Mouse (Mus musculus) ES-Bruce4 (cell line): ENCODE data around the gene Invs. TPM values are rescaled to one million over a fixed set of nuclear protein-coding genes. Genes with fewer than 3 reads are reported as not detected.
A peak's percentile ranks its signal among the peaks of the same experiment; 100 is the strongest.

Experiments
- H3K27ac ChIP-seq: 2 replicates; pipeline ENCODE4 v1.5.1; 2012; ENCODE audit warnings: low read length, inconsistent platforms; ENCODE audit not compliant: insufficient read depth
- H3K27me3 ChIP-seq: 2 replicates; pipeline ENCODE4 v1.6.1; 2012; ENCODE audit warnings: mild to moderate bottlenecking, low read length, inconsistent platforms; ENCODE audit not compliant: control insufficient read depth, poor library complexity, insufficient read depth, severe bottlenecking
- H3K36me3 ChIP-seq: 2 replicates; pipeline ENCODE4 v1.6.1; 2012; ENCODE audit warnings: inconsistent platforms, mild to moderate bottlenecking, low read length, moderate library complexity; ENCODE audit not compliant: control insufficient read depth, poor library complexity, insufficient read depth, severe bottlenecking
- H3K4me1 ChIP-seq: one replicate; pipeline ENCODE4 v1.8.1; 2011; ENCODE audit warnings: low read length; ENCODE audit not compliant: control insufficient read depth, insufficient read depth
- H3K4me3 ChIP-seq: 2 replicates; pipeline ENCODE4 v1.5.1; 2011; ENCODE audit warnings: low read depth, mild to moderate bottlenecking, low read length
- H3K9ac ChIP-seq: 2 replicates; pipeline ENCODE4 v1.6.1; 2012; ENCODE audit warnings: low read depth, mild to moderate bottlenecking, inconsistent platforms; ENCODE audit not compliant: poor library complexity, severe bottlenecking
- H3K9me3 ChIP-seq: replicated peaks from 2 replicates; pipeline ENCODE4 v1.6.1; 2012; ENCODE audit warnings: mild to moderate bottlenecking, low read length, inconsistent platforms; ENCODE audit not compliant: control insufficient read depth, poor library complexity, insufficient read depth, severe bottlenecking
- CTCF ChIP-seq: IDR thresholded peaks from one replicate; pipeline ENCODE4 v1.8.1; 2011; ENCODE audit warnings: low read depth, low read length
- EP300 ChIP-seq: IDR thresholded peaks from 2 replicates; pipeline ENCODE4 v1.6.1; 2011; ENCODE audit warnings: low read depth, low read length; ENCODE audit not compliant: insufficient read depth
- POLR2A ChIP-seq: IDR thresholded peaks from one replicate; pipeline ENCODE4 v1.8.1; 2011; ENCODE audit warnings: low read length; ENCODE audit not compliant: insufficient read depth
- polyA plus RNA-seq: library from polyadenylated mRNA; stranded (reverse); fragments of >200 nt; gene quantifications from 2 replicates; pipeline ENCODE4 v1.2.4, GENCODE M21; 2011; ENCODE audit warnings: low read depth; ENCODE audit not compliant: missing spikeins, insufficient read depth, insufficient read length

The Invs gene
- polyA plus RNA-seq, 1 experiment: 2.5 TPM

DNA sequence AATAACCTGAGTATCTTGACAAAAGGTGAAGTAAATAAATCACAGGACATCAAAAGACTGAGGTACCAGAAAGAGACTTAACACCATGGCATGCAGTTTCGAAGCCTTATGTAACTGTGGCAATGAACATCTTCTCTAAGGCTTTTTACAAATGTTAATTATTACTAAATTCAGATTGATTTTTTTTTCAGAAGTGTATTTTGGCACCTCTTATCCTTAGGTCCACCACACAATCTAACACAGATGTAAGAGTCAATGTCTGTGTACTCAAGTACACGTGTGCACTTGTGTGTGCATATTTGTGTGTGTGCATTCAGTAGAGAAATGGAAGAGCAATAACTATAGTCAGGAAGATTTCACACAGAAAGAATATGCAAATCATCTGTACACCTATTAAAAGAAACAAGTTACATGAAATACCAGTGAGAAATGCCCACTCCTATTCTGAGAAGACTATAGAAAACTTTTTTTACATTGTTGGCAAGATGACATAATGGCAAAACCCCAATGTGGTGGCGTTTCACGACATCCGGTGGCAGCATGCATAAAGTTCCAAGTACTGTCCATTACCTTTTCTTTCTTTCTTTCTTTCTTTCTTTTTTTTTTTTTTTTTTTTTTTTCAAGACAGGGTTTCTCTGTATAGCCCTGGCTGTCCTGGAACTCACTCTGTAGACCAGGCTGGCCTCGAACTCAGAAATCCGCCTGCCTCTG, 6.3 kb upstream of the Invs start:
- Histone ChIP-seq H3K9ac (no peak overlapping the region), H3K9me3 (no peaks in the 10 kb centered on the region)
- TF ChIP-seq POLR2A: no peak
- TF ChIP-seq EP300: no peak
- TF ChIP-seq CTCF: no peak

DNA sequence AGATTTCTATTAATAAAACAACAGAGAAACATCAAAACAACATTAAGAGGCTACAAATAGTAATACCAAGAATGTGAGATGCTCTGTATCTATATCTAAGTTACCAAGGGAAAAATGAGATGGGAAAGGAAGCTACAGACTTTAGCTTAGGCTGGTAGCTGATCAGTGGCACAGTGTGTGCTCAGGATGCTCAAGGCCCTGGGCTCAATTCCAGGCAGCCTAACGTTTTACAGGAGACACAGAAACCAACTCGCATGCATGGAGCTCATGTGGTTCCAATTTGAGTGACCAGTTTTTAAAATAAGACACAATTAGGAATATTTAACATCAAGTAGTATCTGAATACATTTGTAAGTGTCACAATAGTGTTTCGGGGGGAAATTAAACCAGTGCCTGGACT, 3.8 kb upstream of the Invs start:
- no peaks in the 10 kb centered on the region for H3K9me3 ChIP-seq
- no peaks in the 10 kb centered on the region for H3K27me3 ChIP-seq
- H3K4me3 ChIP-seq: no peak overlapping the region

More for the DNA sequence above, 6.3 kb upstream of the Invs start:
- Histone ChIP-seq H3K4me3 (no peak overlapping the region), H3K27ac (no peak overlapping the region), H3K4me1 (no peaks in the 10 kb centered on the region), H3K27me3 (no peaks in the 10 kb centered on the region; the same call in 1 of the 2 replicates), H3K36me3 (no peaks in the 10 kb centered on the region)

DNA sequence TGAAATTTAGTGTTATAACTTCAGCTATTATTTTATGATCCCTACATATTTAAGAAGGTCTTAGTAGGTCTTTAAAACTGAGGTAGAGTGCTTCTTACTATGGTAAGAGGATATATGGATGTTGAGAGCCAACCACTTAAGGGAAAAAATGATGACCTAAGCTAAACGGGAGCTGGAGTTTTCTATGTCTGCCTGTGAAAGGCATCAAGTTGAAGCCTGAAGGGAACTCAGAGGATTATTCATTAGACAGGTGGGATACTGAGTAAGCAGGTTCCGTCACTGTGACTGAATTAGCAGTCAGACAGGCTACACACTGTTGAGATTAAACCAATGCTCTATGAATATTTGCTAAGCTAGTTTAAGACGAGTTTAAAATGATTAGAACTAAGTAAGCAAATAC, 2.5 kb upstream of the Invs start:
- H3K27me3 ChIP-seq: no peaks in the 10 kb centered on the region
- no peak overlapping the region for H3K9ac ChIP-seq
- H3K4me3 ChIP-seq: no peak overlapping the region
- H3K4me1 ChIP-seq: no peaks in the 10 kb centered on the region
- no peak overlapping the region for H3K27ac ChIP-seq
- no peaks in the 10 kb centered on the region for H3K36me3 ChIP-seq
- H3K9me3 ChIP-seq: no peaks in the 10 kb centered on the region
- TF ChIP-seq POLR2A (no peak), EP300 (no peak), CTCF (no peak)

More for the DNA sequence above, 3.8 kb upstream of the Invs start:
- H3K36me3 ChIP-seq: no peaks in the 10 kb centered on the region
- no peak overlapping the region for H3K27ac ChIP-seq
- TF ChIP-seq EP300: no peak
- no peaks in the 10 kb centered on the region for H3K4me1 ChIP-seq
- no peak overlapping the region for H3K9ac ChIP-seq

DNA sequence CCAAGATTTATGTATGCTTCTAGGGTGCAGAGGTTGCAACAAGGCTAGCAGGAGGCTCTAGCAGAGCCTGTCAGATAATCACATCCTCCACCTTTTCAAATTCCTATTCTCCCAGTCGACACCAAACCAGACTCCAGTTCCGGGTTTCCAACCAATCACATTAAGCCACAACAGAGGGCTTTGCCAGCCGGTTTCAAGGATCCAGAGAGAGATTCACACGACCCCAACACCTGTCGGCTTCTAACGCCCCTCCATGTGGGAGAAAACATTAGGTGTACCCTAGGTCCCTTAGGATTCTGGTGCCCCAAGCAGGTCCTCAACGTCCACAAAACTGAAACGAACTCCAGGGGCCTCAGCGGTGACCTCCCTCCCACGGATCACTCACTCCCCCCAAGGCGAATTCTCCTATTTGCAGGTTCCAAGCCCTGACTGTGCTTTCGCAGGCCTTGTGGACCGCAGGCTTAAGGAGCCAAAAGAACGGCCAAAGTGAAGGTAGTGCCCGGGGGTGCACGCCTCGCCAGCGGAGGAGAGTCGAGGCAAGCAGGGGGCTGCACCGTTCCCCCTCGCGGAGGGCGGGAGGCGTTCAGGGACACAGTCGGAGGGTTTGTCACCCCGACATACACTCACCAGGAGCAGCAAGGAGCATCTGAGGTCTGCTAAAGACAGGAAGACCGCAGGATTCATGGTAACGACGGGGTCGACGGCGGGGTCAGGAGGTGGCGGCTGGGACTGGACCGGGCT, 633 bp upstream of the Invs start:
- Histone ChIP-seq H3K9me3 (no peaks in the 10 kb centered on the region), H3K27me3 (no peaks in the 10 kb centered on the region), H3K27ac (no peak overlapping the region), H3K4me3 (peak overlapping the region; percentile 80), H3K36me3 (no peaks in the 10 kb centered on the region), H3K9ac (peak overlapping the region; percentile 49), H3K4me1 (no peaks in the 10 kb centered on the region)
- TF ChIP-seq EP300 (no peak), CTCF (no peak), POLR2A (no peak)

DNA sequence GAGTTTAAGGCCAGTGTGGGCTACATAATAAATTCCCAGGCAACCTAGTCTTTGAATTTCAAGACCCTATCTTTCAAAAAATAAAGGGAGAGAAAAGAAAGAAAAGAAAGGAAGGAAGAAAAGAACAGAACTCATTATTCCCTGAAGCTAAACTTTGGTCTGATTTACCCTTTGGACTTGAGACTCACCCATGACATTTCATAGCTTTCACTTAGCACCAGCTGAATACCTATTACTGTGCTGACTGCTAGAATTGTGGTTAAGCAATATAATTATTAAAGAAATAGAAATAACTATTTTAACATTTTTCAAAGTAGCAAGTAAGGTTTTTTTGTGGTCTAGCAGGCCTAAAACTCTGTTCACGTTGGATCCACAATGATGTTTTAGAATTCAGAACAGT, 1.6 kb downstream of the Invs start:
- H3K4me1 ChIP-seq: no peaks in the 10 kb centered on the region
- H3K36me3 ChIP-seq: no peaks in the 10 kb centered on the region
- H3K27ac ChIP-seq: no peak overlapping the region
- TF ChIP-seq CTCF (no peak), POLR2A (no peak), EP300 (no peak)
- H3K9me3 ChIP-seq: no peaks in the 10 kb centered on the region
- H3K4me3 ChIP-seq: no peak overlapping the region
- H3K27me3 ChIP-seq: no peaks in the 10 kb centered on the region
- H3K9ac ChIP-seq: no peak overlapping the region

DNA sequence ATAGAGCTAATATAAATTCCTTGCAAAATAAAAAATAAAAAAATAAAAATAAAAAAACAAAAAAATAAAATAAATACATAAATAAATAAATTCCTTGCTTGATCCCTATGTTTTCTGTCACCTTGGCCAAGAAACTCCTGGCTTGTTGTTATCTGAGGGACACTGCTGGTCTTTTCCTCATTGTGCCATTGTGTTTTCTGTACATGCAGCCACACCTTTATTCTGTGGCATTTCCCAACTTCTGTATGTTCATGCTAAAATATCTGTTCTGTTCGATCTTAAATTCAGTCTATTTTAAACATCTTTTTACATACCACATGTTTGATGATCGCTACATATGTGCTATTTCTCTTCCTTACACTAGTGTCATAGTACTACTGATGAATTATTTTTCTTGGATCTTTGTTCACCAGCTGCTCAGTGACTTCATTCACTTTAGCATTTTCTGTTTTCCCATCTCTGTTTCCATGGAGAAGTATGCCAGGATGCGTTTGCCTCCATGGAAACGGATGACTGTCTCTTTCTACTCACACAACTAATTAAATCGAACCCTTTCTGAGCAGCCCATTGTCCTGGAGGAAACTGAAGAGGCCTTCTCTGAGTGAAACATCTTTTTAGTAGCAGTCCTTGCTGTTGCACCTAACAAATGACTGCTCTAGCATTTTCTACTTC, 7.7 kb downstream of the Invs start:
- Histone ChIP-seq H3K4me1 (no peaks in the 10 kb centered on the region), H3K9ac (no peak overlapping the region)

More for the DNA sequence above, 7.7 kb downstream of the Invs start:
- H3K9me3 ChIP-seq: no peaks in the 10 kb centered on the region
- no peak overlapping the region for H3K27ac ChIP-seq
- H3K4me3 ChIP-seq: no peak overlapping the region
- no peak for TF ChIP-seq CTCF
- no peak for TF ChIP-seq EP300
- TF ChIP-seq POLR2A: no peak
- no peaks in the 10 kb centered on the region for H3K27me3 ChIP-seq
- H3K36me3 ChIP-seq: no peaks in the 10 kb centered on the region
